Comparison of ENCODE assay signal across 8 mouse cellular contexts in the genomic region with DNA sequence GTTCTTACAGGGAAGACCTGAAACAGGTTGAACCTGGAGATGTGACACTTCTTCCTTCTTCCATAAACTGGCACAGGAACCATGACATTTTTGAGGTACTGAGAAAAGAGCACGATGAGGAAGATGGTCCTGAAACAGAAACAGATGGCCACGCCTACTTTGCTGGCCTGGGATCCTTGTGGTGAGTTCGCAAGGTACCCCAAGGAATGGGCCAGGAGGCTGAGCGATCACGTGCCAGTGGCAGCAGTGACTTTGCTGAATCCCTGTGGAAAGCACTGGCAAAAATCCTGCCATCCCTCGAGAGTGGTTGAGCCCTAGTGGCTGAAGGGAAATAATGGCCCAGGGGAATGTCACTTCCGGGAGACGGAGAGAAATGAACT. TPM values are rescaled to one million over a fixed set of nuclear protein-coding genes. Genes with fewer than 3 reads are reported as not detected.
DNase-seq lines count a peak whose midpoint lies in the region; ATAC-seq and TF ChIP-seq lines count a peak whose summit lies in the region.
"Had no signal": no experiment of that assay in that cellular context is flagged by ENCODE, and none has a peak within 500 bp of the region (broad histone marks: within the 10 kb centered on the region; RNA-seq: fewer than 3 reads in every experiment).

No protein-coding gene starts in this region.

- no peak for ATAC-seq in lung, postnatal 0 days
- ATAC-seq in forebrain, embryonic 15.5 days (replicated peaks): no peak
- ATAC-seq in liver, embryonic 14.5 days (ENCODE audit: insufficient read depth): no peak
- no peak for ATAC-seq in stomach, embryonic 16.5 days (ENCODE audit: insufficient read depth, low FRiP score)

- TF ChIP-seq EP300 in lung, postnatal 0 days (IDR thresholded peaks at IDR 0.05): no peak
- no peak for TF ChIP-seq EP300 in liver, embryonic 14.5 days (IDR thresholded peaks at IDR 0.05; ENCODE audit: low read depth)

- H3K9ac ChIP-seq in lung, postnatal 0 days (replicated peaks; ENCODE audit: low read depth): no peak overlapping the region
- H3K9ac ChIP-seq in forebrain, embryonic 15.5 days (replicated peaks): no peak overlapping the region
- H3K9ac ChIP-seq in liver, embryonic 14.5 days (replicated peaks): no peak overlapping the region
- H3K9ac ChIP-seq in stomach, embryonic 16.5 days (ENCODE audit: low read length): no peak overlapping the region

- no peaks in the 10 kb centered on the region for H3K9me3 ChIP-seq in lung, postnatal 0 days (ENCODE audit: low read length)
- no peaks in the 10 kb centered on the region for H3K9me3 ChIP-seq in forebrain, embryonic 15.5 days
- H3K9me3 ChIP-seq in liver, embryonic 14.5 days (ENCODE audit: control insufficient read depth, low read length): no peaks in the 10 kb centered on the region
- H3K9me3 ChIP-seq in stomach, embryonic 16.5 days (replicated peaks; ENCODE audit: control insufficient read depth, low read length): no peaks in the 10 kb centered on the region

- WGBS in lung, postnatal 0 days: 39% methylated on average over 8 of the region's 8 CpGs
- 42% methylated on average over 8 of the region's 8 CpGs for WGBS in forebrain, embryonic 15.5 days
- WGBS in liver, embryonic 14.5 days (ENCODE audit: insufficient replicate concordance): 38% methylated on average over 8 of the region's 8 CpGs
- WGBS in stomach, embryonic 16.5 days: 41% methylated on average over 8 of the region's 8 CpGs

- DNase-seq in lung, postnatal 0 days (ENCODE audit: low spot score): no peak
- DNase-seq in lung, postnatal 36 days: no peak
- DNase-seq in liver, embryonic 14.5 days (ENCODE audit: low read depth in 3 of 3, low spot score in 3 of 3): no peak
- no peak for DNase-seq in cerebellum, postnatal 4 days (ENCODE audit: low spot score in 2 of 2)
- no peak for DNase-seq in right cerebral cortex, postnatal 14 days

- H3K4me1 ChIP-seq in lung, postnatal 0 days (ENCODE audit: insufficient read depth, low read depth, low read length): no peaks in the 10 kb centered on the region
- peaks cover 6% of the 10 kb centered on the region; the same call in 1 of the 2 replicates for H3K4me1 ChIP-seq in forebrain, embryonic 15.5 days
- peaks cover 0 to 6% of the 10 kb centered on the region in 2 experiments; a peak in 2 of 4 replicates for H3K4me1 ChIP-seq in liver, embryonic 14.5 days (replicated peaks; ENCODE audit: control insufficient read depth in 2 of 2, insufficient read depth in 2 of 2, low read length in 1 of 2)
- H3K4me1 ChIP-seq in stomach, embryonic 16.5 days (ENCODE audit: control insufficient read depth, insufficient read depth, low read length): no peaks in the 10 kb centered on the region

- no peak overlapping the region for H3K4me3 ChIP-seq in lung, postnatal 0 days (ENCODE audit: low read depth, low read length)
- no peak overlapping the region for H3K4me3 ChIP-seq in forebrain, embryonic 15.5 days
- peak overlapping the region in 1 of 2 experiments; percentile 12; a peak in 1 of 4 replicates for H3K4me3 ChIP-seq in liver, embryonic 14.5 days (ENCODE audit: insufficient read depth in 1 of 2, low read depth in 2 of 2, low read length in 2 of 2)
- H3K4me3 ChIP-seq in stomach, embryonic 16.5 days (replicated peaks; ENCODE audit: low read length): no peak overlapping the region

- peak; percentile 4; the same call in 1 of the 2 replicates for TF ChIP-seq CTCF in lung, postnatal 0 days (IDR thresholded peaks at IDR 0.05)
- TF ChIP-seq CTCF in liver, embryonic 14.5 days (IDR thresholded peaks at IDR 0.05; ENCODE audit: low read depth): no peak

- no peaks in the 10 kb centered on the region for H3K36me3 ChIP-seq in lung, postnatal 0 days (ENCODE audit: insufficient read depth, low read length)
- no peaks in the 10 kb centered on the region for H3K36me3 ChIP-seq in forebrain, embryonic 15.5 days
- no peaks in the 10 kb centered on the region for H3K36me3 ChIP-seq in liver, embryonic 14.5 days (replicated peaks; ENCODE audit: control insufficient read depth, insufficient read depth, low read depth)
- no peaks in the 10 kb centered on the region; the same call in 1 of the 2 replicates for H3K36me3 ChIP-seq in stomach, embryonic 16.5 days (ENCODE audit: control insufficient read depth, insufficient read depth, low read length)

- peak overlapping the region; percentile 37 for H3K4me2 ChIP-seq in lung, postnatal 0 days (replicated peaks; ENCODE audit: low read depth, low read length)
- peak overlapping the region; percentile 40 for H3K4me2 ChIP-seq in forebrain, embryonic 15.5 days (replicated peaks)
- peak overlapping the region; percentile 53 for H3K4me2 ChIP-seq in liver, embryonic 14.5 days (ENCODE audit: low read depth)
- H3K4me2 ChIP-seq in stomach, embryonic 16.5 days (ENCODE audit: low read depth, low read length): peak overlapping the region; percentile 31; the same call in 1 of the 2 replicates

- no peak overlapping the region for H3K27ac ChIP-seq in lung, postnatal 0 days (ENCODE audit: low read length)
- H3K27ac ChIP-seq in forebrain, embryonic 15.5 days (replicated peaks): no peak overlapping the region
- no peak overlapping the region for H3K27ac ChIP-seq in liver, embryonic 14.5 days
- no peak overlapping the region for H3K27ac ChIP-seq in stomach, embryonic 16.5 days (ENCODE audit: low read length)

- H3K27me3 ChIP-seq in lung, postnatal 0 days (replicated peaks; ENCODE audit: insufficient read depth, low read length): no peaks in the 10 kb centered on the region
- H3K27me3 ChIP-seq in forebrain, embryonic 15.5 days: no peaks in the 10 kb centered on the region
- no peaks in the 10 kb centered on the region for H3K27me3 ChIP-seq in liver, embryonic 14.5 days (ENCODE audit: control insufficient read depth, insufficient read depth, low read length)
- no peaks in the 10 kb centered on the region for H3K27me3 ChIP-seq in stomach, embryonic 16.5 days (ENCODE audit: control insufficient read depth, insufficient read depth, low read length)

RNA-seq across cellular contexts. Expression of gene Slc23a4, which starts 32.4 kb away (rescaled TPM):
- polyA plus RNA-seq in lung, postnatal 0 days (2015; fragmentation: Nextera tagmentation; extraction: Ambion mirVana): 0.43 and 0.52 TPM in 2 replicates
- polyA plus RNA-seq in forebrain, embryonic 15.5 days (2015; fragmentation: Nextera tagmentation; extraction: Ambion mirVana): 0.42 and 0.48 TPM in 2 replicates
- 0.12 and 0.17 TPM in 2 replicates for polyA plus RNA-seq in liver, embryonic 14.5 days (2012; rRNA removed)
- 0.06 and 0.16 TPM in 2 replicates for polyA plus RNA-seq in liver, embryonic 14.5 days (2014; fragmentation: Nextera tagmentation; extraction: Ambion mirVana)
- polyA plus RNA-seq in stomach, embryonic 16.5 days (2015; fragmentation: Nextera tagmentation; extraction: Ambion mirVana): 4.3 and 5.1 TPM in 2 replicates

RNA-seq across cellular contexts. Expression of gene Stra8, which starts 35.9 kb away (rescaled TPM):
- polyA plus RNA-seq in lung, postnatal 0 days (2015; fragmentation: Nextera tagmentation; extraction: Ambion mirVana): 0.10 TPM in 1 of 2 replicates, not detected in the other
- polyA plus RNA-seq in forebrain, embryonic 15.5 days (2015; fragmentation: Nextera tagmentation; extraction: Ambion mirVana): not detected in 2 replicates
- not detected in 2 replicates for polyA plus RNA-seq in liver, embryonic 14.5 days (2012; rRNA removed)
- not detected in 2 replicates for polyA plus RNA-seq in liver, embryonic 14.5 days (2014; fragmentation: Nextera tagmentation; extraction: Ambion mirVana)
- not detected in 2 replicates for polyA plus RNA-seq in stomach, embryonic 16.5 days (2015; fragmentation: Nextera tagmentation; extraction: Ambion mirVana)
- polyA plus RNA-seq: cortical plate, adult 2 months had no signal

RNA-seq across cellular contexts. Expression of gene Wdr91, which starts 45.2 kb away (rescaled TPM):
- 19.9 and 21.1 TPM in 2 replicates for polyA plus RNA-seq in lung, postnatal 0 days (2015; fragmentation: Nextera tagmentation; extraction: Ambion mirVana)
- polyA plus RNA-seq in forebrain, embryonic 15.5 days (2015; fragmentation: Nextera tagmentation; extraction: Ambion mirVana): 11.2 and 12.4 TPM in 2 replicates
- 17.4 and 21.5 TPM in 2 replicates for polyA plus RNA-seq in liver, embryonic 14.5 days (2012; rRNA removed)
- 9.5 and 9.7 TPM in 2 replicates for polyA plus RNA-seq in liver, embryonic 14.5 days (2014; fragmentation: Nextera tagmentation; extraction: Ambion mirVana)
- 8.8 and 9.6 TPM in 2 replicates for polyA plus RNA-seq in stomach, embryonic 16.5 days (2015; fragmentation: Nextera tagmentation; extraction: Ambion mirVana)
